Mouse (Mus musculus) ovary, postnatal 36 days (tissue): ENCODE data around the gene Galp.
A peak's percentile ranks its signal among the peaks of the same experiment; 100 is the strongest.

Source experiments
- DNase-seq: peaks from one replicate; pipeline ENCODE4 v3.0.0; 2022; ENCODE audit warnings: low spot score, mixed read lengths

The Galp gene

GRCm38 (mm10) chr7:6196790-6197189 lies at the start of gene Galp:
Gene Galp (plus strand): TSS chr7:6197090.
- no peak for DNase-seq

GRCm38 (mm10) chr7:6147688-6148087 lies 49.2 kb upstream of the Galp start:
- no peak for DNase-seq

GRCm38 (mm10) chr7:6151266-6151665 lies 45.6 kb upstream of the Galp start:
- DNase-seq: no peak

GRCm38 (mm10) chr7:6152036-6152435 lies 44.9 kb upstream of the Galp start:
- no peak for DNase-seq

- DNase-seq: no peak
These were observed 43.8 kb upstream of the Galp start for GRCm38 (mm10) chr7:6153131-6153530.

- DNase-seq: no peak
These were observed 42.7 kb upstream of the Galp start for GRCm38 (mm10) chr7:6154164-6154563.

- peak; percentile 83 for DNase-seq
These were observed 41.6 kb upstream of the Galp start for GRCm38 (mm10) chr7:6155031-6155872.

- peak; percentile 98 for DNase-seq
These were observed 40.9 kb upstream of the Galp start, which contains the start of gene Zfp787 for GRCm38 (mm10) chr7:6155901-6156411. Gene Zfp787 (minus strand): TSS chr7:6155997.

- DNase-seq: no peak
These were observed 39.9 kb upstream of the Galp start for GRCm38 (mm10) chr7:6156901-6157472.

- no peak for DNase-seq
These were observed 39.4 kb upstream of the Galp start for GRCm38 (mm10) chr7:6157479-6157878.

GRCm38 (mm10) chr7:6159604-6160003 lies 37.3 kb upstream of the Galp start:
- DNase-seq: no peak

- no peak for DNase-seq
These were observed 35.3 kb upstream of the Galp start for GRCm38 (mm10) chr7:6161541-6161940.

- DNase-seq: no peak
These were observed 34.7 kb upstream of the Galp start for GRCm38 (mm10) chr7:6162172-6162571.

- DNase-seq: peak; percentile 64
These were observed 32.2 kb upstream of the Galp start for GRCm38 (mm10) chr7:6164671-6165070.

- DNase-seq: peak; percentile 49
These were observed 27.5 kb upstream of the Galp start for GRCm38 (mm10) chr7:6169403-6169802.

GRCm38 (mm10) chr7:6170391-6170790 lies 26.5 kb upstream of the Galp start:
- DNase-seq: no peak

GRCm38 (mm10) chr7:6170871-6171270 lies 26.0 kb upstream of the Galp start:
- no peak for DNase-seq

- DNase-seq: peak; percentile 70
These were observed 25.4 kb upstream of the Galp start for GRCm38 (mm10) chr7:6171444-6172005.

- DNase-seq: peak; percentile 96
These were observed 24.8 kb upstream of the Galp start, which contains the start of gene Zfp444 for GRCm38 (mm10) chr7:6172006-6172649. Gene Zfp444 (plus strand): TSS chr7:6172226.

GRCm38 (mm10) chr7:6172674-6173244 lies 24.1 kb upstream of the Galp start:
- DNase-seq: no peak

GRCm38 (mm10) chr7:6173872-6174271 lies 23.0 kb upstream of the Galp start:
- DNase-seq: no peak
